Mouse (Mus musculus) heart, adult 2 months (tissue): ENCODE results near the gene Fndc7.

Experiments
- CTCF ChIP-seq: fragments of 200-600 bp; IDR thresholded peaks from 2 replicates; pipeline ENCODE4 v1.8.1; 2022; ENCODE audit warnings: antibody characterized with exemption, mild to moderate bottlenecking, moderate library complexity
- EP300 ChIP-seq: fragments of 200-500 bp; IDR thresholded peaks from 2 replicates; pipeline ENCODE4 v1.6.1; 2011; ENCODE audit warnings: low read depth, low read length, control low read depth; ENCODE audit not compliant: insufficient read depth

- TF ChIP-seq CTCF (peak; percentile 99; the same call in 1 of the 2 replicates), EP300 (0 out of 2 replicates have a peak, but pooled peaks have one; percentile 50)
Measured at GRCm38 (mm10) chr3:108840000-108840715, 49.6 kb downstream of the Fndc7 start, which contains the start of gene Stxbp3.
